Mouse (Mus musculus) limb, embryonic 14.5 days (tissue): ENCODE measurements around the gene Hoxd8. TPM values are rescaled to one million over a fixed set of nuclear protein-coding genes. Genes with fewer than 3 reads are reported as not detected.

ENCODE experiments used
- ATAC-seq: fragments of 200-750 bp; cut with Nextera tagmentation; 2 replicates; pipeline ENCODE4 v1.8.0; 2017; ENCODE audit warnings: low read depth, moderate number of reproducible peaks, moderate TSS enrichment; ENCODE audit not compliant: low FRiP score
- DNase-seq: peaks from one replicate; pipeline ENCODE4 v3.0.0-alpha.2; 2015; ENCODE audit warnings: low spot score
- H3K27ac ChIP-seq: fragments of 300-500 bp; sonication (generic); replicated peaks from 2 replicates; pipeline ENCODE4 v1.5.1; 2014; ENCODE audit warnings: low read depth, mild to moderate bottlenecking, low read length, moderate library complexity, mixed read lengths
- H3K27me3 ChIP-seq: fragments of 300-500 bp; sonication (generic); 2 replicates; pipeline ENCODE4 v1.6.1; 2014; ENCODE audit warnings: low read length, mixed read lengths; ENCODE audit not compliant: control insufficient read depth, insufficient read depth
- H3K36me3 ChIP-seq: fragments of 300-500 bp; sonication (generic); 2 replicates; pipeline ENCODE4 v1.6.1; 2014; ENCODE audit warnings: mild to moderate bottlenecking, low read length, moderate library complexity, mixed read lengths; ENCODE audit not compliant: control insufficient read depth, insufficient read depth
- H3K4me1 ChIP-seq: fragments of 300-500 bp; sonication (generic); 2 replicates; pipeline ENCODE4 v1.6.1; 2014; ENCODE audit warnings: antibody characterized with exemption, low read length, mixed read lengths; ENCODE audit not compliant: control insufficient read depth, insufficient read depth
- H3K4me2 ChIP-seq: fragments of 300-500 bp; sonication (generic); replicated peaks from 2 replicates; pipeline ENCODE4 v1.6.1; 2014; ENCODE audit warnings: low read depth, mild to moderate bottlenecking, low read length, moderate library complexity; ENCODE audit not compliant: severe bottlenecking
- H3K4me3 ChIP-seq: fragments of 300-500 bp; sonication (generic); replicated peaks from 2 replicates; pipeline ENCODE4 v1.5.1; 2014; ENCODE audit warnings: low read length
- H3K9ac ChIP-seq: fragments of 300-500 bp; sonication (generic); 2 replicates; pipeline ENCODE4 v1.6.1; 2014; ENCODE audit warnings: mild to moderate bottlenecking, low read depth, low read length, moderate library complexity; ENCODE audit not compliant: severe bottlenecking
- H3K9me3 ChIP-seq: fragments of 300-500 bp; sonication (generic); 2 replicates; pipeline ENCODE4 v1.6.1; 2016; ENCODE audit warnings: low read length; ENCODE audit not compliant: control insufficient read depth
- POLR2A ChIP-seq: fragments of 200-500 bp; IDR thresholded peaks from 2 replicates; pipeline ENCODE4 v1.8.0; 2012; ENCODE audit warnings: inconsistent platforms, mild to moderate bottlenecking, moderate library complexity, borderline replicate concordance; ENCODE audit not compliant: insufficient read depth, insufficient read length; ENCODE audit errors: extremely low read depth
- WGBS: fragments of 180-500 bp; shearing (Covaris S2); extraction: QIAGEN DNeasy Blood & Tissue Kit; methylation state at CpG from one replicate; pipeline ENCODE4 v1.1.7; 2014; 5-methylcytosine and 5-hydroxymethylcytosine counted together
- polyA plus RNA-seq, 2 experiments: library from polyadenylated mRNA; depleted of rRNA in 1 of 2; stranded (reverse) in 1 of 2; unstranded in 1 of 2; fragments of >200 nt; fragmentation: Nextera tagmentation in 1 of 2; extraction: Ambion mirVana in 1 of 2; gene quantifications; 2 replicates each; pipeline versions ENCODE4 v1.2.1 to v1.2.3; 2012 to 2014

Hoxd8 gene
- polyA plus RNA-seq, 2 experiments: 12.7 to 12.8 TPM

DNA sequence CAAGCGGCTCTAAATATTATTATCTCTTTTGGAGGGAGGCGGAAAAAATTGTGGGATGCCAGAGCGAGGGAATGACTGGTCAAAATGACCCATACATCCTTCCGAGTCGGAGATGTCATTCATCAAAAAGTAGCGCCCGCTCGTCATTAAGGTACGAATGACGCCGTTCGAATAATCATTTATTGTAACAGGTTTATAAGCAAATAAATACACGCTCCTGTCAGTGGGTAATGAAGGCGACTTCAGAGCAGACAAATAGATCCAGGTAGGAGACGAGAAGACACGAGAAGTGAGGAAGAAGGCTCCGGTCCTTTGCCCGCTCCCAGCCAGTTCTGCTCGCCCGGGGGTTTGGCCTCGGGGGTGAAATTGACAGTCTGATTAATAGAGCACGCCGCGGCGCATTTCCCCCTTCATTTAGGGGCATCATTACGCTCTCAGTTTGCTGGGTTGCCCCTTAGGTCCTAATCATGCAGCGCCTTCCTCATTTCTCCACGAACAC is 44.9 kb upstream of the Hoxd8 start, which contains the start of gene Evx2:
Evx2 (minus strand) TSS at position 51 of the 499 bp plus-strand sequence.
- Histone ChIP-seq H3K4me1 (peaks cover 2% of the 10 kb centered on the region; the same call in 1 of the 2 replicates), H3K9ac (peak within 1 kb of the TSS; percentile 98), H3K27me3 (peaks cover 30% of the 10 kb centered on the region), H3K4me3 (peak within 1 kb of the TSS; percentile 51), H3K9me3 (no peaks in the 10 kb centered on the region), H3K4me2 (peak within 1 kb of the TSS; percentile 57), H3K27ac (peak within 1 kb of the TSS; percentile 96), H3K36me3 (peaks cover 3% of the 10 kb centered on the region; the same call in 1 of the 2 replicates)
- TF ChIP-seq POLR2A: 0 out of 2 replicates have a peak, but pooled peaks have one; percentile 28
- DNase-seq: peak; percentile 24
- no peak for ATAC-seq
- under 1% methylated on average over 28 of the region's 28 CpGs for WGBS

DNA sequence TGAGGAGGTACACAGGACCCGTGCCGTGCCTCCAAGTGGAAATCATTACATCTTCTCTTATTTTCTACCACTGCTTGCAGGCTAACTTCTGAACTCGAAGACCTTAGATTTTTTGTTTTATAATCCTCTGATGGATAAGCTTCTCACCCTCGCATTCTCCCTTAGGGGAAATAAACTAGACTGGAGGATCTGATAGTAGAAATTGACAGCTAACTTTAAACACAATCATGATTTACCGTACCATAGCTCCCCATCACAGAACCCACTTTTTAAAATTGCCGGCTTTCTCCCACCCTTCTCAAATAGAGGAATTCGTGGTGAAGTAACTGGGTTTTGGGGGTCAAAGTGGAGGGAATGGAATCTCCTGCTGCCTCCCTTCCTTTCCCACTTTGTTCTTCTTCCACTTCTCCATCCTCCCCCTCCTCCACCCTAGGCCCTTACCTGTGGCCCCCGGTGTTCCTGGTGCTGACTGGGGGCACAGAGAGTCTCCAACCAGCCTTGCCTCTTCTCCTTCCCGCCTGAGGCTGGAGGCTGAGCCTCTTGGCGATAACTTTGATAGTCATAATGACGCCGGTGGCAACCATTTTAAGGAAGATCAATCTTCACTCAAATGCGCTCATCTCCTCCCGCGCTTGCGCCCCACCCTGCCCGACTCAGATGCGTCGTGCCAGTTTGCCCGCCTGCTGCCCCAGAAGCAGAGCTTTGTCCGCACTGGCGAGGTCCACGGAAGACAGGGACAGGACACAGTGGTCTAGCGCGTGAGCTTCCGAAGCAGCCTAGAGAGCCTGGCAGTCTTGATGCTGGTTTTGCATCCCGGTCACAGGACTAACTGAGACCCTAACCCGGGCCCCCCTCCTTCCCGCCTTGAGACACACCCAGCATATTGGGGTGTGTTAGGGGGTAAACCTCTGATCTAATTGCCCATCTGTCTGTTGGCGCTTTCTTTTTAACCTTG is 43.7 kb upstream of the Hoxd8 start:
- Histone ChIP-seq H3K36me3 (peaks cover 3% of the 10 kb centered on the region; the same call in 1 of the 2 replicates), H3K4me1 (peaks cover 1% of the 10 kb centered on the region; the same call in 1 of the 2 replicates), H3K9me3 (no peaks in the 10 kb centered on the region), H3K9ac (peak overlapping the region; percentile 98), H3K4me3 (peak overlapping the region; percentile 51), H3K27ac (peak overlapping the region; percentile 96), H3K4me2 (peak overlapping the region; percentile 57), H3K27me3 (peaks cover 30% of the 10 kb centered on the region)
- ATAC-seq (peak; percentile 27; the same call in 1 of the 2 replicates), DNase-seq (peak; percentile 29)
- WGBS: 1% methylated on average over 30 of the region's 30 CpGs
- TF ChIP-seq POLR2A: 0 out of 2 replicates have a peak, but pooled peaks have one; percentile 12

DNA sequence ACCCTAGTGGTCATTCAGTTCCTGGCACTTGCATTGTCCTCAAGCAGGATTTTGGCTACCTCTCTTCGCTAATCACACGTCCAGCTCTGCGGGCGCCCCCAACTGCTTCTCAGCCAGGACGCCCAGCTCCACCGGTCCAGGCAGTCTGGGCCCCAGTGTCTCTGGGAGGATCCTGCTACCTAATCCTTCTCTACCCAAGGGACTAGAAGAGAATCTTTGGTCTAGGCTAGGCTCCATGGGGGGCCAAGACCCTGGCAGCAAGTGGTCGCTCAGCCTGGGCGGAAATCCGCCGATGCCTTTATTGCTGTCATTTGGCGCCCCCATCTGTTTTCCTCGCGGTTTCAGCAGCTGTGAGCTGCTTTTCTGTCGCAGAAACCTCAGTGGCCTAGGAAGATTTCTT is 42.7 kb upstream of the Hoxd8 start:
- peak overlapping the region; percentile 57 for H3K4me2 ChIP-seq
- peak overlapping the region; percentile 98 for H3K9ac ChIP-seq
- peak overlapping the region; percentile 96 for H3K27ac ChIP-seq
- DNase-seq (peak; percentile 86), ATAC-seq (peak; percentile 31; the same call in 1 of the 2 replicates)
- H3K27me3 ChIP-seq: peaks cover 30% of the 10 kb centered on the region
- no peaks in the 10 kb centered on the region for H3K9me3 ChIP-seq
- 0% methylated on average over 14 of the region's 14 CpGs for WGBS
- H3K36me3 ChIP-seq: peaks cover 3% of the 10 kb centered on the region; the same call in 1 of the 2 replicates
- no peaks in the 10 kb centered on the region; the same call in 1 of the 2 replicates for H3K4me1 ChIP-seq
- peak overlapping the region; percentile 51 for H3K4me3 ChIP-seq
- 0 out of 2 replicates have a peak, but pooled peaks have one; percentile 9 for TF ChIP-seq POLR2A

DNA sequence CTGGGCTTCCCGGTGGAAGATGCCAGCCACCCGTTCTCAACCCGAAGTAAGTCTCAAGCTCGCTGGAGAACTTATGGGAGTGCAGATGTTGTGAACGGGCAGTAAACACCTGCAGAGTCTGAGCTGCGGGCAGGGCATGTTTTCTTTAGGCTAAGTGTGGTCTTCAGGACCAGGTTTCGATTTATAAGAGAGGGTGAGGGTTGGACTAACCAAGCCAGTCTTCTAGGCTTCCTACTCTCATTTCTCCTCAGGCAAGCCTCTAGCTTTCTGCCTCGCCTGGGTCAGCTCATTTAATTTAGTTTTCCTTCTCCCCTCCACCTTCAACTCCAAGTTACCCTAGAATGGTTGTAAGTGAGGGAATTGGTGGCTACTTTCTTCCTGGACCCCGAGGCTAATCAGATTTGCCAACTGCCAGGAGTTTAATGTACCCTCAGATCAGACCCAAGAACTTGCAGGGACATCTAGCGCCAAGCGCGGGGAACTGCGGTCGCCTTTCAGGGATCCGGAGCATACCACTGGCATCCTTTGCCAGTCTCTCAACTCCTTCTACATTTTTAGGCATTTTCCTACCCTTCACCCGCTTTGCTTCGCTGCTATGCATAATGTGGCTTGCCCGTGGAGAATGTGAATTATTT is 41.0 kb upstream of the Hoxd8 start:
- no peaks in the 10 kb centered on the region; the same call in 1 of the 2 replicates for H3K4me1 ChIP-seq
- no peak for TF ChIP-seq POLR2A
- peak overlapping the region; percentile 79 for H3K27ac ChIP-seq
- H3K9me3 ChIP-seq: no peaks in the 10 kb centered on the region
- 3% methylated on average over 18 of the region's 18 CpGs for WGBS
- H3K4me3 ChIP-seq: peak overlapping the region; percentile 23
- ATAC-seq (no peak), DNase-seq (peak; percentile 68)
- no peaks in the 10 kb centered on the region for H3K36me3 ChIP-seq
- peaks cover 35% of the 10 kb centered on the region for H3K27me3 ChIP-seq
- peak overlapping the region; percentile 52 for H3K9ac ChIP-seq
- peak overlapping the region; percentile 96 for H3K4me2 ChIP-seq
